Mouse (Mus musculus): ENCODE measurements around the gene Epb41l1.

Epb41l1 gene

DNA sequence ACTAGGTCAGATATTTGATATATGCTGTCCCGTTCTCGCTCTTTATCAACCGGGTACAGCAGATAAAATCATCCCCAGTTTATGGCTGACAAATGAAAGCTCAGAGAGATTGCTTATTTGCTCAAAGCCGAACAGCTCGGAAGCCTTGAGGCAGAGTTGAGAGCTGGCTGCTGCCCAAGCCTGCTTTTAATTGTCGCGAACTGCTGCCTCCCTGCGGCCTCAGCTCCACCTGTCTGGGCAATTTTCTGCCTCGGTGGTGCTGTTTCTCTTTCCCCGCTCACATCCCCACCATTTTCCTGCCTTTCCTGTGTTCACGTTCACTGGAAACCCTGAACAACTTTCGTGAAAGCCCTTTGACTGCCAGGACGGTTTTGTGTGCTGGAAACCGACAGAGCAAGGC lies 39.8 kb downstream of the Epb41l1 start:
- peak; percentile 72 for DNase-seq

DNA sequence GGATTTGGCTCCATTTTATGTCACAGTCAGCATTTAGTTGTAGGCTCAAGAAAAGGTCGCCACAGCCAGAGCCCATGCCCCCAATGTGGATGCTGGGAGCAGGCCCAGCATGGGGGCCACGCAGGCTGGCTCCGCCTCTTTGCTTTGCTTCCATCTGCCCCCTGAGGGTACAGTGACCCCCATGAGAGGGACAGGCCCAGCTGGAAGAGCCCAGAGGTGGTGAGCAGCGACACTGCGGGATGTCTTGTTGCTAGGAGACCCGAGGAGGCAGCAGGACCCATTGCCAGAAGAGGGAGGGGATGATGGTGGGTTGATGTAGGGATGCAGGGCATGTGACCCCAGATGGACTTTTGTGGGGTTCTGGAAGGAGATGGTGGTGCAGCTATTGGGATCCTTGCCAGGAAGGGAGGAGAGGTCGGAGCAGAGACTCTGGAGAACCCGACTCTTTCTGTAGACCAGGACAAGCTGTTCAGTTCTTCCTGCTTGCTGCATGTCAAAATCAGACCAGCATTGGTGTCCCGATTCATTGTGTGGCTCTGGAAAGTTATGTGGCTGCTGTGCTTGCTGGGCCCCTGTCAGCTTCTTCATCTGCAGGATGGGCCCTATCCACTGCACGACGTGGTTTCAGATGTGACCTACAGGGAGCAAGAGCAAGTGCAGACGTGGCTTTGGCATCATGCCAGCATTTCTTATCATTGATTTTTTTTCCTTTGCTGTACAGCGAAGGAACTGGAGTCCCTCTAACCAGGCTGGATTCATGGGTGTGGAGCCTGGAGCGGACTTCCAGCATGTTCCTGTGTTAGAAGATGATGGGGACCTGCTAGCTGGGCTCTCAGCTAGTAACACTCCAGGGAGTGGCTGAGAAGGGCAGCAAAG lies 41.7 kb downstream of the Epb41l1 start:
- DNase-seq = no peak

DNA sequence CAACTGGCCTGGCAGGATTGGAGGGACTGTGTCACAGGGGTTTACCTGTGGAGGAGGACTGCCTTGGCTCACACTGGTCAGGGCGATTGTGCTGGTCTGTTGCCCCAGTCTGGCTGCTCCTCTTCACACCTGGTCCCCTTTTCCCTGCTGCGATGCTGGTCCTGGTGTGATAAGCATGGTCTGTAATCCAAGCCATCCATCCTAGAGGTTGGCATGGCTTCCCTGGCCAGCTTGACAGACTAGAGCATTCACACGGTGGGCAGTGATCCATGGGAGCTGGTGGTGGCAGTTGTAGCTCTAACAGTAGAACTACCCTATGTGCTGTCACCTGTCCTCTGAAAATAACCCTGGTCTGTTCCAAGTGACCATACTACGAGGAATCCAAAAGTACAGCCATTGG lies 43.7 kb downstream of the Epb41l1 start:
- no peak for DNase-seq

DNA sequence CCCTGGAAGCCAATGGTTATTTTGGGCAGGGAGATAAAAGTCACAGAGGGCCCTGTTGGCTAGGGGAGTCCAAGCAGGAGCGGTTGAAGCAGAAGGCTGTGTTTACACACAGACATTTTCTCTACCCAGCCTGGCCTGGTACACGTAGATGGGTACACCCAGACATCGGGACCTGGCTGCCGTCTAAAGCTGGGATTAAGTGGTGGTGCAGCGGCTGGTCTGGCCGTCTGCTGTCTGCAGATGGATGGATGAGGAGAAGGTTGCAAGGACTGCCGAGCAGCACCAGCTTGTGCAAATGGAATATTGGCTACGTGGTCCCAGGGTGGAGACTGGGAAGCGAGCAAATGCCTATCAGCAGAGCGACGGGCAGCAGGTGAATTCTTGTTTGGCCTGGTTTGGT lies 46.8 kb downstream of the Epb41l1 start:
- no peak for DNase-seq

DNA sequence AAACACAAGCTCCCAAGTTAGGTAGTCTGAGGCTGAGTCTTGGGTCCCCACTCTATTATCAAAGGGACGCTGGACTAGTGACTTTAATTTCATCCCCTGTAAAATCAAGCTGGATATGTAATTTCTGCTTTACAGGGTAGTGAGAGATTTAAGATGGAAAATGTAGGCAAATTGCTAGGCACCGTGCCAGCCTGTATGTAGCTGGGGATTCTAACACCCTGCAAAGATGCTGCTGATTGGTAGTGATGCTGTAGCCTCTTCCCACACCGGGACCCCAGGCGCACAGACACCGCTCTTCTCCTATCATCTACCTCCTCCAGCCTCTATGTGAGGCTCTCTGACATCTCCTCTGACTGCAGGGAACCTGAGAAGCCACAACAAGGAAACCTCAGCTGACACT lies 48.2 kb downstream of the Epb41l1 start:
- DNase-seq = peak; percentile 61

DNA sequence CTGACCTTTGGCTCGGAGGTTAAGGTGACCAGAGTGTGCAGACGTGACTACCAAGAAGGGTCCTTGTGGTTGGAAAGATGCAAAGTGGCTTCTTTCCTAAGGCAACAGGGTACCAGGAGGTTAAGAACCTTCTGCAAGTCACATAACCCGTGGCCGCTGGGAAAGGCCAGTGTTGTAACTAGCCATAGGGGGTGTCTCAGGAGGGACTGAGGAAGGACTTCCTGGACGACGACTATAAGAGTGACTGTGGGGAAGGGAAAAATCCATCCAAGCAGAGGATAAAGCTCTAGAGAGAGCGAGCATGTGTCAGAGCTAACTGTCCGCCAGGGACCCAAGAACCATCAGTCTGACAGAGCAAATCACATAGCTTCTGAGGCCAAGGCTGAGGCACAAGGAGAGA lies 48.8 kb downstream of the Epb41l1 start:
- no peak for DNase-seq

- DNase-seq = no peak
Measured at GRCm38 (mm10) chr2:156470938-156471337, 50.2 kb downstream of the Epb41l1 start.

DNA sequence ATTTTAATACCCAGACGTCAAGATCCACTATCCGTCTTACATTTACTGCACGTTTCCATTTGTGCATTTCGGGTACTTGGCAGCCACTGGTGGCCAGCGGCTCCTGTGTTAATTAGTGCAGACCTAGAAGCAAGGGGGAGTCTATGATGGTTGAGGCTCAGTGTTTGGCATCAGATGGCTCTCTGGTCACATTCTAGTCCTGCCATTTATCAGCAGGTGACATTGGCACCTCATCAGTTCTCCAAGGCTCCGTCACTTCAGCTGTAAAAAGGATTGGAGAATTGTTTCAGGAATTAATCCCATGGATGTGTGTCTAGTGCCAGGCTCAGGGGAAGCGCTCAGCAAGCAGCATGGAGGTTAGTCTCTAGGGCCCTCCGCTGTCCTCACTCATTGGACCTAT lies 51.6 kb downstream of the Epb41l1 start:
- no peak for DNase-seq

DNA sequence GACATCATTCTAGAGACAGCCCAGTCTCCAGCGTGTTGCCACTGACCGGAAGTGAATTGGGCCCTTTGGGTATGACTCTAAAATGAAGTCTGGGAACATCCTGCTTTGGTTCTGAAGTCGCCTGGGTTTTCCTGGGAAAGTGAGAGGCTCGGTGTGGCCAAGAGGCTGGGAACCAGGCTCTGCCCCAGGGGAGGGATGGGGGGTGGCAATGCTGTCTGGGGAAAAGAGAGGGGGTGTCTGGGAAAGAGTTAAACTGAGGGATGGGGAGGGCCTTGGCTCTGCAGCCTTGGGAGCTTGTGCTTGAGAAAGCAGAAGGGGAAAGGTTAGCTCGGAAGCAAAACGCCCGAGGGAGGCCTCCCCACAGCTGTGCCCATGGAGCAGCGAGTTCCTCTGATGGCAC lies 53.0 kb downstream of the Epb41l1 start:
- DNase-seq = no peak

GRCm38 (mm10) chr2:156474111-156474510 lies 53.4 kb downstream of the Epb41l1 start:
- no peak for DNase-seq

DNA sequence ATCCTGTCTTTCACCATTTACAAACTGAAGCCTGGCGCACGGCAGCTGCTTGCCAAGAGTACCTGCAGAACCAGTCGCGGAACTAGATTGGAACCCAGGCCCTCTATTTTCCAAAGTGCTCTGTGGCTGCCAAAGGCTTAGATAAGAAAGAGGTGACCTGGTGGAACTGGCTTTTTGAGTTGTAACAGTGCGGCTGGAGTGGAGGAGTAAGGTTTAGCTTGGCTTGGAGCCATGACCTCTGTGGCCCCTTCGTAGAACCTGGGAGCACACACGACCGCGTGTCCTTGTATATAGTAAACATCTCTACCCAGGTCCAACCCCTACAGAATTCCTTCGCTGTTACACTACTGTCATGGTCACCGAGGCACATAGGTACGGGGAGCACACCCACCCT lies 54.2 kb downstream of the Epb41l1 start:
- no peak for DNase-seq

DNA sequence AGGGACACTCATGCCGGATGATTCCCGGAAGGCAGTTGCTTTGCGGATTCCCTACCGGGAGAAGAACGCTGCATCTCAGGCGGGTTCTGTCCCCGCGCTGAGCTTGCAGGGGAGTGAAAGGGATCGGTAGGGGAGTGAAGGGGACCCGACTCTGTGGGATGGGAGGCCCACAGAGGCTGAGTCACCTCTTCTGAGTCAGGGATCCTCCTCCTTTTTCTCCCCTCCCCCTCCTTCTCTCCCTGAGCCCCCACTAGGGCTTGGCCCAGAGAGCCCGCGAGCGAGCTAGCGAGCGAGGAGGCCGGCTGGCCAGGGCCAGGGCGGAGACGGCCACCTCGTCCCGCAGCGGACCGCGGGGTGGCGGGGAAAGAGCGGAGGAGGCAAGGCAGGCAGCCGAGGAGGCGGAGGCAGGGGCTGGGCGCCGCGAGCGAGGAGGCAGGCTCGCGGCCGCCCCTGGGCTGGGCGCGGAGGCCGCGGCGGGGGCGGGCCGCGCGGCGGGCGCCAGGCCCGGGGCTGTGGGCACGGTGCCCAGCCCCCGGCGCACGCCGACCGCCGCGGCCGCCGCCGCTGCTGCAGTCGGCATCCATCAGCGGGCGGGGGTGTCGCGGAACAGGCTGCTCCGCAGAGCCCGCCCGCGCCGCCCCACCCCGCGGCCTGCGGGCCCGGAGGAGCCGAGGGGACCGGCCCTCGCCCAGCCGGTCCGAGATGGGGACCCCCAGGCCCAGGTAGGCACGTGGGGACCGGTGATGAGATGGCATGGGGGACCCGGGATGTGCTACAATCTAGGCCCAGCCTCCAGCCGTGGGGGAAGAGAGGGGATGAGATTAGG lies 54.8 kb downstream of the Epb41l1 start:
- DNase-seq = peak; percentile 63

DNA sequence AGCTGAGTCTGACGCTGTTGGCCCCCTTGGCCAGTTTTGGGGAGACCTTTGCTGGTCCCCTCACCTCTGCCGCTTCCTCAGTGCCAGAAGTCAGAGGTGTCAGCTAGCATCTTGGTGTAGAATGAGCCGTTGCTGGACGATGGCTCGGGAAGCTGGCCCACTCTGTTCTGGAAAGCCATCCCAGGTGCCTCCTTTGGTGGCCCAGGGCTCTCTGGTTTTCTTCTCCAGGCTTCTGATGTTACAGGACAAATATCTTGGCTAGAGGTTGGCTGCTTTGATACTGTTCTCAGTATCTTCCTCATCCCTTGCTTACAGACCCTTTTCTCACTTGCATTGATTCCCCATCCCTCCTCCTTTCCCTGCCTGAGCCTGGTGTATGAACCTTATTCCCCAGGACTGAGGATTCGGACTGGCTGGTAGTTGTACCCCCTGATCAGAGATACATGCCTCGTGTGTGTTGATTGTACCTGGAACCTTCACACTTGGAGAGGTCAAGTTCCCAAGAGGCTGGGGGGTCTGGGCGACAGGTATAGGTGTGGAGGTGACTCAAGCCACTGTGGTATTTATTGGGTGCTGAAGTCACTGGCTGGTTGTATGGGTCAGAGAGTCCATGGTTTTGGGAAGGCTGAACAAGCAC lies 55.5 kb downstream of the Epb41l1 start:
- no peak for DNase-seq

- peak; percentile 31 for DNase-seq
Measured at GRCm38 (mm10) chr2:156476748-156477151, 56.0 kb downstream of the Epb41l1 start.

DNA sequence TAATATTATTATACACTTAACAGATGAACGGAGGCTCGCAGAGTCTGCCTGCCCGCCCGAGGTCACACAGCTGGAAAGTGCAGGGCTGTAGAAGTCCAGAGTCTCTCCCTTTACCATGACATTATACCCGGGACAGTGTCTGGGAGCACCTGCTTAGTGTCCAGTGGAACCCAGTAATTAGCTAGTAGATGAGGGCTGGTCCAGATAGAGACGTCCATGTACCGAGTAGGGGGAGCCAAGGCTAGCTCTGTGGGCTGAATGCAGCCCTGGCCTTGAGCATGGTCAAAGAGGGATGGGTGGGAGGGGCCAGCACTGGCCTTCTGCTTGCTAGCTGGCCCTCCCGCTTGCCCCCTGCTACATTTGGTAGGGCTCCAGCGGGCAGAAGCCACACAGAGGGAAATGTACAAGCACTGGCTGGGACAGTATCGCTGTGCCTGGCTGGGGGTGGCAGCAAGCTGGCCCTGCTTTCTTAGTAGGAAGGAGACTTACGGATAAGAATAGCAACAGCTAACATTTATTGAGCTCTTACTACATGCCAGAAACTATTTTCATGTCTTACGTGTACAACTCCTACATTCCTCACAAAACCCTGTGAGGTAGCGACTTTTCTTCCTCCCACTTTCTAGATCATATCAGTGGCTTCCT lies 57.5 kb downstream of the Epb41l1 start:
- no peak for DNase-seq

GRCm38 (mm10) chr2:156479833-156480232 lies 59.1 kb downstream of the Epb41l1 start:
- no peak for DNase-seq

DNA sequence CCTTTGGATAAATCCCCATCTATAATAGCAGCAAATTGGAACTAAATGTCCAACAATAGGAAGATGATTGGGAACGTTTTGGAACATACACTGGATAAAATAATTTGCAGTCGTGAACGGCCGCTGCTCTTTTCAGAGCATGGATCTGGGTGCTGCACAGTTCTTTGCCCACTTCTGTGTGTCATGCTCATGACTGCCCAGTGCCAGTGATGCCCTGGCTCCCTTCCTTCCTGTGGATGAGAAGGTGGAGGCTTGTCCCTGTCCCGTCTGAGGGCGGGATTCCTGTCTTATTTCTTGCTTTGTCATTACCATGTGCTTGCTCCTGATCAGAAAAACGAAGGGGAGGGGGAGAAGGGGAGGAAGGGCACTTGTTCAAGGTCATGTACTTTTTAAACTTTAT lies 59.6 kb downstream of the Epb41l1 start:
- DNase-seq = no peak

- DNase-seq = peak; percentile 71
Measured at GRCm38 (mm10) chr2:156482299-156482698, 61.6 kb downstream of the Epb41l1 start.

- DNase-seq = no peak
Measured at GRCm38 (mm10) chr2:156482764-156483163, 62.1 kb downstream of the Epb41l1 start.

- DNase-seq = no peak
Measured at GRCm38 (mm10) chr2:156483204-156483603, 62.5 kb downstream of the Epb41l1 start.

GRCm38 (mm10) chr2:156486086-156486751 lies 65.5 kb downstream of the Epb41l1 start:
- no peak for DNase-seq

DNA sequence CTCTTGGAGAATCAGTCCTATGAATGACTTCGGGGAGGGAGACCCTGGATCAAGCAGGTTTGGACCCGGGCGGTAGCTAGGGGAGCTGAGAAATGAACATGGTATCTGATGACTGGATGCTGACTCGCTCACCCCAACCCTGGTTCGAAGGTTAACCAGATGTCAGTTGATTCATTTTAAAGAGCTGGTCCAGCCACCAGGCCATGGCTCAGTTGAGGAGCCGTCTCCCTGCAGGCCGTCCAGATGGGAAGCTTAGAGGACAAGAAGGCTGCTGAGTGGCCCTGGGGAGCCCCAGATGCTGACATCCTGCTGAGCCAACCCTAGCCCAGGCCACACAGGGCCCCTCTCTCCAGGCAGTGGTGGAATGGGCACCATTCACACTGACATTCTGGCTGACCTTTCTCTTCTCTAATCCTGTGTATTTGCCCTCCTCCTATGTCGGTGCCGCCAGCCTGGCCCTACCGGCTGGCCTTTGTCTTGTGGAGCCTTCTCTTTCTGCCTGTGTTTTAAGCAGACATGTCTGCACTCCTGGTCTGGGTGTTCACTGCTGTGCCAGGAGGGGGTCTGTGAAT lies 67.0 kb downstream of the Epb41l1 start:
- no peak for DNase-seq
